In the genomic region with DNA sequence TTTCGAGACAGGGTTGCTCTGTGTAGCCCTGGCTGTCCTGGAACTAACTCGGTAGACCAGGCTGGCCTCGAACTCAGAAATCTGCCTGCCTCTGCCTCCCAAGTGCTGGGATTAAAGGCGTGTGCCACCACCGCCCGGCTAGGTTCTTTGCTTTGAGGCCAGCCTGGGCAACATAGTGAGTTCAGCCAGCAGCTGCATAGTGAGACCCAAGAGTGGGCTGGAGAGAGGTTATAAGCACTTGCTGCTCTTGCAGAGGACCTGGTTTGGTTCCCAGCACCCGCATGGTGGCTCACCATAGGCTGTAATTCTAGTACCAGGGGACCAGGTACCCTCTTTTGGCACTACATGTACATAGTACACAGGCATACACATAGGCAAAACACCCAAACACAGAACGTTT, we compare ENCODE assay signal across 1 mouse cellular context. TPM values are rescaled to one million over a fixed set of nuclear protein-coding genes. Genes with fewer than 3 reads are reported as not detected.
"Had no signal": no experiment of that assay in that cellular context is flagged by ENCODE, and none has a peak within 500 bp of the region (broad histone marks: within the 10 kb centered on the region; RNA-seq: fewer than 3 reads in every experiment).

No protein-coding gene starts in this region.

RNA-seq across cellular contexts. Expression of gene Ybx2, which starts 5.4 kb away (rescaled TPM):
- total RNA-seq: neutrophil, adult 5-6 weeks had no signal

RNA-seq across cellular contexts. Expression of gene Slc2a4, which starts 17.8 kb away (rescaled TPM):
- total RNA-seq: neutrophil, adult 5-6 weeks had no signal
